Mouse (Mus musculus): ENCODE data around the gene Polr2l.
A peak's percentile ranks its signal among the peaks of the same experiment; 100 is the strongest.
"Not testable (repeated sequence)": the region's sequence is repeated elsewhere in the genome, so short reads cannot be mapped to it uniquely, and the experiment has no call there.

Polr2l gene

DNA sequence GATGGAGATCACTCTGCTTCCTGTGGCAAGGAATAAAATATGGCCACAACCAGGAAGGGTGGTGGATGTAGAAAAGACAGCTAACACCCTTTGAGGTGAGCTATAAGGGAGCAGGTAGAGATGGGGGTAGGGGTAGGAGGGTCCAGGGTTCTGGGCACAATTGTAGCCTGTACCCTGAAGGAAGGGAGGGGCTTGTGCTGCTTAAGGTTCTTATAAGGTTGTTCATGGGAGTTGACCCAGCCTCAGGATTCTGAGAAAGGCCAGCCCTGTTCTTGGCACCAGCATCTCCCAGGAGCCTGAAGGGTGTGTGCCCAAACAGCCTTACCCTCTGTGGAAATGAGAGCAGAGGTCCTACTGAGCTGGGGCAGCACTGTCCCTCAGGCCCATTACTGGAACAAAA is 23.0 kb downstream of the Polr2l start:
- DNase-seq (ENCODE audit: low spot score in 2 of 2) = no peak

DNA sequence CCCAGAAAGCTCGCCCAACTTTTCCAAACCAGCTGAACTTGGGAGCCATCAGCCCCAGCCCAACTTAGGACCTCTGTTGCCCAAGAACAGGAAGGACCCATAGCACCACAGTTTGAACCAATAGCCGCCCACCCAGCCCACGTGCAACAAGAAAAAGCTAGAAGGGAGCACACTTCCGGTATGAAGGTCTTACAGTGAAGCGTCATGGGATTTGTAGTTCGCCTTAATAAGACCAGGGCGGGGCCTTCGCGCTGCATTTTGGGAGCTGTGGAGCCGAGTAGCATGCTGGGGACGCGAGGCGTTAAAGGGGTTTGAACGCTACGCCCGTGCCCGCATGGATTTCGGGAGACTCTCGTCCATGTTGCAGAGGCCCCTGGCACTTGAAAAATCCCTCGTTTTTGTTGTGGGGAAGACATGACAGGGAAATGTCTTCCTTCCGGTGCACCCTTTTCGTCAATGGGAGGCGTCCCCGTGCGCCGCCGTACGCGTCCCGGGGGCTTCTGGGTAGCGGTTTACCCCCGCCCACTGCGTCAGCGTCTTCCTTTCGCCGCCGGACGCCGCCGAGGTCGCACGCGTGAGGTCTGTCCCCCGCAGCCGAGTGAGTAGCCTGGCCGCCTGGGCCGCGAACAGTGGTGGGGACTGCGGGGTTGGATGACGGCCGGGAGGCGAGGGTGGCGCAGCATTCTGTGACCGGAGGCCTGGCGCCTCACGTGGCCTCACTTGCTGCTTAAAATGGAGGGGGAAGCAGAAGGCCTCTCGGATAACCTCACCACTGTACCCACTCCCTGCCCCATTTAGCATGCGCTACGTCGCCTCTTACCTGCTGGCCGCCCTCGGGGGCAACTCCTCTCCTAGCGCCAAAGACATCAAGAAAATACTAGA is 27.6 kb downstream of the Polr2l start, which contains the start of gene Rplp2:
Gene Rplp2 (plus strand): TSS at position 261 of the 882 bp plus-strand sequence.
- DNase-seq (ENCODE audit: low spot score in 2 of 2) = peak; percentile 92 to 95

DNA sequence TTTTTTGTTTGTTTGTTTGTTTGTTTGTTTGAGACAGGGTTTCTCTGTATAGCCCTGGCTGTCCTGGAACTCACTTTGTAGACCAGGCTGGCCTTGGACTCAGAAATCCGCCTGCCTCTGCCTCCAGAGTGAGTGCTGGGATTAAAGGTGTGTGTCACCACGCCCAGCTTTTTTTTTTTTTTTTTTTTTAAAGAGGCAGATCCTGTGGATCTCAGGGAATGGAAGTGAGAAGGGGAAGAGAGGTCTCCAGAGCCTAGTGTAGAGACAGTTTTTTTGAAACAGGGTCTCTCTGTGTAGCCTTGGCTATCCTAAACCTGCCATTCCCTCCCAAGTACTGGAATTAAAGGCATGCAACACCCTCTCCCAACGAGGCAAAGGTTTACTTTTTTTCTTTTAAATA is 28.6 kb downstream of the Polr2l start:
- not testable (repeated sequence) for DNase-seq (ENCODE audit: low spot score in 2 of 2)

DNA sequence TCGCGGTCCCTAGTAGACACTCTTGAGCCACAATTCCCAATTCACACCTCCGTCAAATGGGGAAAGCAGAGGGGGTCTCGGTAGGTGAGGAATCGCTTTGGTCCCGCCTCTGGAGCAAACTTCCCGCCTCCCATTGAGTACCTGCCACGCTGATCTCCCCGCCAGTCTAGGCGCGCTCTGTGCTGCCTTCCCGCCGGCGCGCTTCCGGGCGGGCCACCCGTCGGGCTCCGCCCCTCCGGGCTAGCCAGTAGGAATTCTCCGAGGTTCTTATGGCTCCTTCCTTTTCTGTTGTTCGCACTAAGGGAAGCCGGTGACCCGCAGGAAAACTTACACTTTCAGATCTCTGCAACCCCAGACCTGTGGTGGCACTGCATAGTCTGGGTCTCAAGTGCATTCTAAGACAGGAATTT is 31.1 kb downstream of the Polr2l start, which contains the start of gene Pidd1:
Gene Pidd1 (minus strand): TSS at position 198 of the 410 bp plus-strand sequence.
- DNase-seq (ENCODE audit: low spot score in 2 of 2) = no peak

DNA sequence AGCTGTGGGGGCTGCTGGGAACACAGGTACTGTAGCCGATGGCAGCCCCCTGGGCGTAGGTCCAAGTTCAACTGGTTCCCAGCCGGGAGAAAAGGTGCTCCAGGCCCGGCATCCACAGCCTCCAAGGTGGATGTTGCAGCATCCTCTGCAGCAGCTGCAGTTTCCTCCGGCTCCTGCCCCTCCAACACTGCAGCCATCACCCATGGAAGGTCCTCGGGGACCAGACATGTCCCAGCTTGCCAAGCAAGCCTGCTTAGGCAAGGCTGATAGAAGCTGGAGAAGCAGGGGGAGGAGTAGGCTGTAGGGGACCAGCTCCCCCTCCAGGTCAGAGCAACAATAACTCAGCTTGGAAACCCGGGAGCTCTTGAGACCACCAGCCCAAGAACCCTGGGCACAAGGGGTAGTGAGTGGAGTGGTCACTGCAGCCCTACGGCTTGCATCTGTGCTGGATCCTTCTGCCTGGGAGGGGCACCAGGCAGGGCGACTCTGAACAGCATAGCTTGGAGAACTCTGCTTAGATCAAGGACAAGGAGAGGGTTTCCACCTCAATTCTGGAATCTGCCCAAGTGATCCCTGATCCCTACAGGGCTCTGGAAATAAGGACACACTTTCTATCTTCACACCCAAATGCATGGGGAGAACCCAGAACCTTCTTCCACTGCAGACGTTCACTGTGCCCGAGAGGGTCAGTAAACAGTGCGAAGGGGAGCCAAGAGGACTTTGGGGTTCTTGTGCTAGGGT is 31.7 kb downstream of the Polr2l start:
- no peak for DNase-seq (ENCODE audit: low spot score in 2 of 2)

DNA sequence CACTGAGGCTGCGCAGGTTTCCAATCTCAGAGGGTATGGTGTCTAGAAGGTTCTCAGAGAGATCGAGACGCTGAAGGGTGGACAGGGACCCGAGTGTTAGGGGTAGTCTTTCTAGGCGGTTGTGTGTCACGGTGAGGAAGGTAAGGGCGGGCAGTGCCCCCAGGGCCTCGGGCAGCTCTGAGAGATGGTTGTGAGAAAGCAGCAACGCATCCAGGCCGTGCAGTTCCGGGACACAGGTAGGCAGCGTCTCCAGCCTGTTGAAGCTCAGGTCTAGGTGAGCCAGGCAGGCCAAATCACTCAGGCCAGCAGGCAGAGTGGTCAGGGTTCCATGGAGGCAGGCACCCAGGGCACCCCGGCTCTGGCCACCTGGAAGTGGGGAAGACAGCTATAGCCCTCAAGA is 32.7 kb downstream of the Polr2l start:
- peak in 1 of 2 experiments; percentile 7 for DNase-seq (ENCODE audit: low spot score in 2 of 2)

DNA sequence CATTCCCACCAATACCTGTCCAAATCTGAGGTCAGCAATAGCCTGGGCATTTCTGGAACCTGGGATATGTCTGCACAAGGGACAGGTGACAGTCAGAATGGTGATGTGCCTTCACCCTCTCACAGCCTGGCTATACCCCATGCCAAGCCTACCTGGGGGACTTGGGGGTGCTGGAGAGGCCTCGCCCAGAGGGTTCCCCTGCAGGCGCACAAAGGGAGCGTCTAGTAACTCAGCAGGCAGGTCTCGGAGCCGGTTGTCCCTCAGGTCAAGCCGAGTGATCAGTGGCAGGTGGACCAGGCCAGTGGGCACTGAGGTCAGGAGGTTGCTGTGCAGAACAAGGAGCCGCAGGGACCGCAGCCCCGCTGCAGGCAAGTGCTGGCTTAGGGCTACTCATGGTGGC is 33.5 kb downstream of the Polr2l start:
- peak in 1 of 2 experiments; percentile 6 for DNase-seq (ENCODE audit: low spot score in 2 of 2)

DNA sequence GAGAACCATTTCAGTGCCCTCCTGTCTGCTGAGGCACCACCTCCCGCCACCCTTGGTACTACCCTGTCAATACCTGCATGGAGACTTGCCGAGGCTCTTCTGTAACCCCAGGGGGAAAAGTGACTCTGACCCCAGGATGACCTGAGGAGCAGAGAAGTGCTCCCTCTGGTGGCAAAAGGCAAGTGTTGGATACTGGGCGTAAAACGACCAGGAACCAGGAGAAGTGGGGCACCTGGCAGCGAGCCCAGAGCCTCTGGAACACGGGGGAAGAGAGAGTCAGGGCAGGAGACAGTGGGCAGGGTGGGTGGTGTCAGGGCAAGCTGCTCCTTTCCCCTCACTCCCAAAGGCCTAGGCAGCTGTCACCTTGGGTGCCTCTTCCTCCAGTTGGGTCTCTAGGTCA is 34.3 kb downstream of the Polr2l start:
- DNase-seq (ENCODE audit: low spot score in 2 of 2) = peak in 1 of 2 experiments; percentile 31

DNA sequence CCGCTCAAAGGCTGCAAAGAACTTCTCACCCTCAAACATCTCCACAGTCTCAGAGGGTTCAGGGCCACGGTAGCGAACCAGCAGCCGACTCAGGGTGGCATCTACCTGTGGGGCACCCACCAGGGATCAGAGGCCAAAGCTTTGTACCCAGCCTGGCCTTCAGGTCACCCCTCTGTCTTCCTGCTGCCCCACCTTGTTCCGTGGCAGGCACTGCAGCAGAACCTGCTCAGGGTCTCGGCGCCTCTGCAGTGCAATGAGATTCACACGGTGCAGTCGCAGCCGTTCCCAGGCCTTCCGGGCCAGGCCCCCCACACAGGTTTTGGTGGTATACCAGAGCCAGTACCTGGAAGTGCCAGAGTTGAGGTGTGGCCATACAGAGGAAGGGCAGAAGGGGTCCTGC is 35.1 kb downstream of the Polr2l start:
- DNase-seq (ENCODE audit: low spot score in 2 of 2) = peak in 1 of 2 experiments; percentile 10

DNA sequence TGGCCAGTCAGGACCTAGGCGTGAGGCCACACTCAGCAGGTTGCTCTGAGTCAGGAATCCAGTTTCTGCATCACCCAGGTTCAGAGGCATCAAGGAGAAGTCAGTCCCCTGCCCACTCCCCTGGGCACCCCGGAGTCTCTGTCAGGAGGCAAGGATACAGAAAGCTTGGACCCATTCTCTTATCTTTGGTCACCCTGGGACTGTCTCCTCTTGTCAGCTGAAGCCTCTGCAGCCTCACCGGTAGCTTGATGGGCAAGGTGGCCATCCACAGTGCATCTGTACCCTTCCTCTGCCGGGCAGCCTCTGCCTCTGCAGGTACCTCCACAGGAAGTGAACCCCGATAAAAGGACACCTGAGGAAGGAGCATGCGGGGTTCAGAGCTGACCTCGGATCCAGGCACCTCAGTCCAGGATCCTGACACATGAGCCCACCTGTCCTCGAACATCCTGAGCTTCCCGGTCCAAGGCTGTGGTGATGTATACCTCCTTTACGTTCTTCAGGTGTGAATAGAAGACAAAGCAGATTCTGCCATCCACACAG is 35.7 kb downstream of the Polr2l start:
- no peak for DNase-seq (ENCODE audit: low spot score in 2 of 2)

DNA sequence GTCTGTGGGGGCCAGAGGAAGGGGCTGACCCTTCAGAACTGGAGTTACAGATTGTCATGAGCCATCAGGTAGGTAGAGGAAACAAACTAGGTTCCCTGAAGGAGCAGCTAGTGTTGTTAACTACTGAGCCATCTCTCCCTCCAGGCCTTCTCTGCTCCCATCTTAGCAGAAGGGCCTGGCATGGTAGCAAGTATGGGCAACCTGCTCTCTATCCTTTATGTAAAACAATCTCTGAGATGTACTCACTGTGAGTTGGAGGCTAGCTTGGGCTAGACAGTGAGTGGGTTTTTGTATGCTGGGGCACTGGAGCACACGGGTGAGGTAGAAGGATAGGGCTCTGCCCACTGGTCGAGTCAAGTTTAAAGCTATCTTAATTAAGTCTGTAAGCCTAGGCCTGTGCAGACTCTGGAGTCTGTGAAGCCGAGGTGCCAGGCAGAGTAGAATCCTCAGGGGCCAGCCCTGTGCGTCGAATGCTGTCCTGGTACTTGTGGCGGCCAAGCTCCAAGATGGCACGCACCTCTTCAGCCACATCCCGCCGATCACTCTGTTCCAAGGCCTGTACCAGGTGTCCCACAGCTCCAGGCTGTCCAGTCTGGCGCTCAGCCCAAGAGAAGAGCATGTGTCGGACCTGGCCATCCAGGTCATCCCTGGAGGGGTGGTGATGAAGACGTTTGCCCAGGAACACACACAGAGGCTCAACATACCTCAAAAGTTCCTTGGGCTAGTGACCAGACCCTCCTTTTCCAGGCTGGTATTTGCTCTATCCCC is 36.5 kb downstream of the Polr2l start:
- peak in 1 of 2 experiments; percentile 22 for DNase-seq (ENCODE audit: low spot score in 2 of 2)

DNA sequence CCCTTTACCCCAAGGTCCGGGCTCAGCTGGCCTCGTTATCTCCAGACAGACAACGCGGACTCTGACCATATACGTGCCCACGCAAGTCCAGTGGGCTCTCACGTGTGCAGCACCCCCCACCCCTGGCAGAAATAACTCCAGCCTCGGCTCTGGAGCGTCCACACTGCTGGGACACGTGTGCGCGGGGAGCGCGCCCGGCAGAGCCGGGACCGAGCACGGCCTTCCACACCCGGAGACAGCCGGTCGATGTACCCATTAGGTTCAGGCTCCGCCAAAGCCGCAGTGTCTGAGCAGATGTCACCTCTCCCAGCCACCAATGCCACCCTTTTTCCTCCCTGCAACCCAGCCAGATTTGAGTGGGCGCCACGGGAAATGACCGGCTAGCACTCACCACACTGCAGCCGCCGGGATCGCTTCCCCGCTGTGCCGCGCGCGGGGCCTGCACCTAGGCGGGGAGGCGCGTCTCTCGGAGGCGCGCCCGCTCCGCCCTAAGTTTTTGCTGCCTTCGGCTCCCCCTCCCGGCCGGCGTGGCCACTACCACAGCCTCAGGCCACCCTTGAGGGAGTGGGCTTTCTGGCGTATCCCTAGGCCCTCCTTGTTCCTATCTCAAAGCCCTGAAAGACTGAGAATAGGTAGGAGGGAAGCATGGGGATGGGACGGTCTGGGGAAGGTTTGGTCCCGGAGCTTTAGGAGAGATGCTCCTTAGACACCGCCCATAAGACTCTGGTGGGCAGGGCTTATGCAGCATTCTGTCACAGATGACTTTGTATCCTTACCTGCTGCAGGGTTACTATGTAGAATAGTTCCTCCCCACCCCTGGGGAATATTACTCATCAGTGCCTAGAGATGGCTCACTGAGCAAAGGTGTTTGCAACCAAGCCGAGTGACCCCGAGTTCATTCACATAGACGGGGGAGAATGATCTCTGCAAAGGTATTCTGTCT is 37.5 kb downstream of the Polr2l start, which contains the start of gene Slc25a22:
Gene Slc25a22 (minus strand): TSS at position 715 of the 943 bp plus-strand sequence.
- peak; percentile 65 to 77 for DNase-seq (ENCODE audit: low spot score in 2 of 2)

DNA sequence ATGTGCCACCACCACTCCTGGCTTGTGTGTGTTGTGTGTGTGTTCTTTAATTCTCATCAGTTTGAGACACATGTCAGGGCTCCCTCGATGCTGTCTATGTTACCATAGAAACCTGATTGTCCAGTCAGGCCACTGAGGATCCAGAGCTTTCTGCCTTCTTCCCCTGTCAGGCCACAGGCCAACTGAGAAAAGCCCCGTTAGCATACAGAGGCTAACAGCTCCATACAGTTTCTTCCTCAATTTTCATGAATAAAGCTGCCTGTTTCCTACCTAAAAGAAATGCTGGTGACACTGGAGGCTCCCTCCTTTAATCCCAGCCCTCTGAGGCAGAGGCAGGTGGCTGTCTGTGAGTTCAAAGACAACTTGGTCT is 38.4 kb downstream of the Polr2l start:
- DNase-seq (ENCODE audit: low spot score in 2 of 2) = no peak

DNA sequence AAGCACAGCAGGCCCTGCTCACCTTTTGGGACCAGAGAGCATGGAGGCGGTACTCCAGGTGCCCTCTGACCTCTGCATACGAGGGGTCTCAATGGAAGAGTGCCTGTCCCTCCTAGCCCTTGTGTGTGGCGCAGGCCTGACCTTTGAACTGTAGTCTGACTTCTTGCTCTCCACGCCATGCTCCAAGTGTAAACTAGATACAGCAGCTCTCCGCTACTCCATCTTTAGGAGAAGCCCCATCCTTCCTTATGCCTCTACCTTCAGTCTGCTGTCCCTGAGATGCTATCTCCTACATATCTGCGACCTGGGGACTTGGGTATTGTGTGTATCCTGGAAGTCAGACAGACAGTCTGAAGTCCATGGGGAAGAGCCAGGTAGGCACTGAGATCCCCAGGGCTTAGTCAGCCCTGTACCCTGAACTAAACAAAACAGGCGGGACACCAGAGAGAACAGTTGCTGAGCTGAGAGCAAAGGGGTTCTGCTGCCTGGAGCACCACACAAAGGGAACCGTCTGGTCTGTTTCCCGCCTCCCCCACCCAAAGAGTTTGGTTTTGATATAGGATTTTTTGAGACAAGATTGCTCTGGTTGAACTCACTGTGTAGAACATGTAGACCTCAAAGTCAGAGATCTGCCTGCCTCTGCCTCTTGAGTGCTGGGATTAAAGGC is 38.9 kb downstream of the Polr2l start:
- no peak for DNase-seq (ENCODE audit: low spot score in 2 of 2)

DNA sequence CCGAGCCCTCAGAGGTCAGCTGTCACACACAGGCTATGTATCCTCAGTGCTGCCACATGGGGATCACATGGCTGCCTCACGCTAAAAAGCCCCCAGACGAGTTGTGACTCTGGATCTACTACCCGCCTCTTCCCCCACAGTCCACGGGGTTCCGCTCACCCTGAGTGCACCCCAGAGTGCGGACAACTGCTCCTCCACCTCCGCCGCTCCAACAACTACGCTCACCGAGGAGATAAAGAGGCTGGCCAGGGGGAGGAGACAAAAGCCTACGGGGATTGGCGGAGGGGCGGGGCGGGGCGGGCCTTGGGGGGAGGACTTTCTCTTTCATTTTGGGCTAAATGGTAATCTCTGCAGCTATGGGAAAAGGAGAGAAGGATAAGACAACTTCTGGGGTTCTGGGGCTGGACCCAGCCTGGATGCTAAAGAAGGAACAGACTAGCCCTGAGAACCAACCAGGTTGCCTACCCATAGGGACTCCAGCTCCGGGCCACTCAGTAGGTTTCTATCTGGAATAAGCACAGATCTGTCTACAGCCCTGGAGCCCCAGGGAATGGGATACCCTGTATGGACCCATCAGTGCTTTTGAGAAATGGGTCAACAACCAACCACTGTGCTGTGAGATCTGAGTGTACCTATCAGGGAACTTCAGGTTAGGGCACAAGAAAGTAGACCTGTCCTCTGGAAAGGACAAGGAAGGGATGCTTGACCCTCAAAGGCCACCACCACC is 39.6 kb downstream of the Polr2l start:
- peak in 1 of 2 experiments; percentile 40 for DNase-seq (ENCODE audit: low spot score in 2 of 2)

DNA sequence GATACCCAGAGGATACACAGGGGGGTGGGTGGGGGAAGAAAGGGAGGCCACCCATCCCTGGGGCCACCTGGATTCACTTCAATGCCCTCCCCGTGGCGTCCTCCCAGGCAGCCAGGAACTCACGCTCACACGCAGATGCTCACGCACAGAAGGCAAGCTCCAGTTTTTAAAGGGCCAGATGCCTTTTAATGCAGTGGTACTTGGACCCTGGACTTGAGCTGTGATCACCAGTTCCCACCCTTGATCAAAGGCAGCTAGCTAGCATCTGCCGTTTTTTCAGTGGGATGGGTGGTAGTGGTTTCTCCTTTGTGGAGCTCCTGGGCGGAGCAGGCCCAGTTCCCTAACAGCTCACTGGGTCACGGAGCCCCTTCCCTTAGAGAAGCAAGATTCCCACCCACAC is 40.5 kb downstream of the Polr2l start:
- peak; percentile 46 to 58 for DNase-seq (ENCODE audit: low spot score in 2 of 2)

DNA sequence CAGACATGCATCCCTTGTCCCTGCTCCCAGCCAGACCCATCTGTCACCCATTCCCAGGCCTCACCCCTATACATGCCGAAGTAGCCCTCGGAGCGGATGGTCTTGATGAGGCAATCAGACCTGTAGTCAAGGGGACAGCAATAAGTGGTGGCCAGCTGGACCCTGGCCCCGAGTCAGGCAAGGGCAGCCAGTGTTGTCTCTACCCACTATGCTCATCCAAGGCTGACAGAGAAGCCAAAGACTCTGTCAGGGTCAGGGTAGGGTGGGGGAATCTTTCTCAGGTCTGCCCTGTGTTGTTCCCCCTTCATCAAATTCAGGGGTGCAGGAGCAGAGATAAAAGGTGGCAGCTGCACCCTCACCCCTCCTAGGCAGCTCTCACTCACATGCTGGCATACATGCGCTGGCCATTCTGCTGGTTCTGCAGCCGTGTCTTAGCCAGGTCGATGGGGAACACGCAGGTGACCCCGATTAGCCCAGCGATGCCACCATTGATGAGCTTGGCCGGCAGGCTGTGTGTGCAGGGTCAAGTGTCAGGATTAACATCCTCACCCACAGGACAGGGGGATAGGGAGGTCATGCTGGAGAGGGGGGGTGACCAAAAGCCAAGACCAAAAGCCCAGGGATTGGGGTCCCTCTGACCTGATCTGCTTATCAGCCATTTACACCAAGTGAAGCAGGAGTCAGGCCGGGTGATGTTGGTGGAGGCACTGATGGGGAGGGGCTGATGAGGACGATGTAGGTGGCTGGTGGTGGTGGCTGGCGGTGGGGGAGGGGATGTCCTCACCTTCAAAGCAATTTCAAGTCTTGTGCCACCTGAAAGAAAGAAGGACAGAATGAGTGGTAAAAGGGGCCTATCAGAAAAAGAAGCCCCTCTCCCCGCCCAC is 41.2 kb downstream of the Polr2l start:
- DNase-seq (ENCODE audit: low spot score in 2 of 2) = peak in 1 of 2 experiments; percentile 31

All from frontal cortex, postnatal 14 days (tissue).